Mouse (Mus musculus): ENCODE measurements at regions not wholly inside any gene's neighbourhood (a gene's known extent, or its start where the extent isn't known, plus 50 kb on each side); places are given as distances from the start of the nearest gene placed in this dataset.

DNA sequence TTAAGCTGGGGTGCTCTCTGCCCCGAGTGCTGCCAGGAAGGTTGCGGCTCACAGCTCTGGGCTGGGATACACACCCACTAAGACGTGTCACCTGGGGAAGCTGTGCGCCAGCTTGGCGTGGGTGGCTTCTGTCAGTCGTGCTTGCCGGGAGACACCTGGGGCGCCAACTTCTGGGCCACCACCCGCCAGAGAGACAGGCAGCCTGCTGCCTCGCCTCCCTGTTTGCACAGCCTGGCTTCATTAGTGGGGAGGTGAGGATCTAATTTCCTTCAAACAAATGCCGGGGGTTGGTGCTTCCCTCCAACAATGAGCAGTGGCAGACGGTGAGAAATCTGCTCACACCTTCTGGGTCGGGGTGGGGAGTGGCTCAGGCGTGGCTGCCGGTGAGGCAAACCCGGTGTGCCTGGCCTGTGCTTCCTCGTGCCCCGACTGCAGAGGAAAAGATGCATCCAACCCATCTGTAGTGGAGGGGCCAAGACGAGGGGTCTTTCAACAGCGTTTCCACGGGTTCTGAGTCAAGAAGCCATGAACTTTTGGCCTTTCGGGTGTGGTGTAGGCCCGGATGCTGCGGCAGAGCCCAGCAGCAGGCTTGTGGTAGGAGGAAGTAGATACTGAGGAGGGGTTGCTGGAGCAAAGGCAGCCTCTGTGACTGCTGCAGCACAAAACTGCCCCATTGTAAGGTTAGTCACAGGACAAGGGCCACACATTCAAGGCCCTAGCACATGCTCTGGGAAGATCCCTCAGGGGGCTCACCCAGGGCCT, 140.6 kb downstream of the Tpra1 start:
- Histone ChIP-seq H3K36me3 (ENCODE audit: control insufficient read depth, insufficient read depth) (no peaks in the 10 kb centered on the region), H3K4me2 (ENCODE audit: low read depth, low read length) (no peak overlapping the region), H3K27me3 (ENCODE audit: control insufficient read depth, insufficient read depth, low read depth, low read length) (no peaks in the 10 kb centered on the region), H3K9ac (ENCODE audit: low read depth, low read length) (no peak overlapping the region), H3K4me3 (ENCODE audit: low read depth, low read length) (no peak overlapping the region), H3K9me3 (replicated peaks; ENCODE audit: control insufficient read depth, low read length) (no peaks in the 10 kb centered on the region), H3K27ac (ENCODE audit: low read length) (no peak overlapping the region), H3K4me1 (ENCODE audit: control insufficient read depth, low read depth, low read length) (no peaks in the 10 kb centered on the region)
- 17% methylated on average over 24 of the region's 24 CpGs for WGBS (ENCODE audit: insufficient replicate concordance)
- ATAC-seq (ENCODE audit: low read depth) = no peak

DNA sequence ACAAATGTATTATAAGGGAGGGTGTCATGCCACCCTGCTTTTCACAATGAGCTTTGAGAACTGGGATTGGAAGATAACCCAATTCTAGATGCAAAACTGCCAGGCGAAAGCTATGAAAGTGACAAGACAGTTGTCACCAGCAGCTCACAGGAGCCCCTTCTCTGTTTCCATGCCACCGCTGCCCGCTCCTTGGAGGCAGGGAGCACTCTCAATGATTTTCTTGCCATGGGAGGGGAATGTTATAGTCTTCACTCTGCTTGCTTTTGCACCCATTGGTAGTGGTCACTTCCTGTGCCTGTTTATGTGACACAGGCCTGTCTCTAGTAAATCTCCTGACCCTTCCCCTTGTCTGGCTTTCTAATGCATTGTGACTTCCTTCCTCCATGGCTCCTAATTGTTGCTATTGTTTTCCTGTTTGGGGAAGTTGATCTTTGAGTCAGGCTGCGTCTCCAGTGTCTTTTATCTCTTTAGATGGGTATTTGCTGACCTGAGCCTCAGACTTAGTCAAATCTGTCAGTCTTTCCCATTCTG, 143.4 kb downstream of the Tpra1 start:
- 44% methylated on average over 4 of the region's 4 CpGs for WGBS (ENCODE audit: insufficient replicate concordance)
- no peaks in the 10 kb centered on the region for H3K27me3 ChIP-seq (ENCODE audit: control insufficient read depth, insufficient read depth, low read depth, low read length)
- no peak for ATAC-seq (ENCODE audit: low read depth)

DNA sequence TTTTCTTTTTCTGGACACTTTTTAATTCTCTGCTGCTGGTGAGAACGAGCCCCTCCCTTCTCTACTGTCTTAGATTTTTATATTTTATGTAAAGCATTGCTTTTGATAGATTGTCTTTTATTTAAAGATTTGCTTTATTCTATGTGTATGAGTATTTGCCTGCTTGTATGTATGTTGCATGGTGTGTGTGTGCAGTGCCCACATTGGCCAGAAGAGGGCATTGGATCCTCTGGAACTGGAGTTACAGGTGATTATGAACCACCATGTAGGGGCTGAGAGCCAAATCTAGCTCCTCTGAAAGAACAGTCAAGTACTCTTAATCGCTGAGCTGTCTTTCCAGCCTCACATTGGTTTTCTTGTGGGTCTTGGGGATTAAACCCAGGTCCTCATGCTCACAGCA, 144.4 kb downstream of the Tpra1 start:
- no peaks in the 10 kb centered on the region for H3K4me1 ChIP-seq (ENCODE audit: control insufficient read depth, low read depth, low read length)
- H3K4me2 ChIP-seq (ENCODE audit: low read depth, low read length) = no peak overlapping the region
- H3K36me3 ChIP-seq (ENCODE audit: control insufficient read depth, insufficient read depth) = no peaks in the 10 kb centered on the region
- H3K4me3 ChIP-seq (ENCODE audit: low read depth, low read length) = no peak overlapping the region
- 55% methylated on average over 2 of the region's 2 CpGs for WGBS (ENCODE audit: insufficient replicate concordance)
- H3K27ac ChIP-seq (ENCODE audit: low read length) = no peak overlapping the region
- H3K9me3 ChIP-seq (replicated peaks; ENCODE audit: control insufficient read depth, low read length) = no peaks in the 10 kb centered on the region
- no peak for ATAC-seq (ENCODE audit: low read depth)
- H3K27me3 ChIP-seq (ENCODE audit: control insufficient read depth, insufficient read depth, low read depth, low read length) = no peaks in the 10 kb centered on the region
- H3K9ac ChIP-seq (ENCODE audit: low read depth, low read length) = no peak overlapping the region

More for the DNA sequence above, 143.4 kb downstream of the Tpra1 start:
- Histone ChIP-seq H3K4me1 (ENCODE audit: control insufficient read depth, low read depth, low read length) (no peaks in the 10 kb centered on the region), H3K9ac (ENCODE audit: low read depth, low read length) (no peak overlapping the region), H3K4me3 (ENCODE audit: low read depth, low read length) (no peak overlapping the region), H3K27ac (ENCODE audit: low read length) (no peak overlapping the region), H3K4me2 (ENCODE audit: low read depth, low read length) (no peak overlapping the region), H3K9me3 (replicated peaks; ENCODE audit: control insufficient read depth, low read length) (no peaks in the 10 kb centered on the region), H3K36me3 (ENCODE audit: control insufficient read depth, insufficient read depth) (no peaks in the 10 kb centered on the region)

DNA sequence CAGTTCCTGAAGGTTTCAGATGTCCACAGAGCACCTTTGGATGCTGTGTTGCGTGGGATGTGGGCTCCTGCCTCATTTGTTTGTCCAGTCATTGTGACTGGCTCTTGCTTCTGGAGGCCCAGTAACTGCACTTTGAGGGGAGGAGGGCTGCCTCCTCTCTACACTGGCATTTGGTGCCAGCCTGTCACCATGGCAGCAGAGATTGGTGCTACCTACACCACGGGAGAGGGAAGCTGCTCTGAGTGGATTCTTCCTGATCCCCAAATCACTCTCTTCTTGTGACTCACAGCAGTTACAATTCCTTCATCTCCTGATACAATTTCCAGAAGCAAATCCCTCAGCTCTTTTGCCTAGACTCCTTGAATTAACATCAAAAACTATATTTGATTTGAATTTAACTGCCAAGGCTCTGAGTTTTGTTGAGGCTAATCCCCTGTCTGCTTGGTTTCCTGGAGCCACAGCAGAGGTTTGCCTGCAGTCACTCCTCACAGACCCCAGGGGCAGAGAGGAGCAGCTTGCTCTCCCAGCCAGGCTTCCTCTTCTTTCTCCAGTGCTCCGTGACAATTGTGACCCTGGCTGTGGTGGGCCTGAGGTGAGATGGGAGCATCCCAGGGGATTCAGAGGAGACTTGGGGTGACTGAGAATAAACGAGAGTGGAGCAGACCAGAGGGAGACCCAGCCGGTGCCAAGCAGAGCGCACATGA, 145.7 kb downstream of the Tpra1 start:
- Histone ChIP-seq H3K4me1 (ENCODE audit: control insufficient read depth, low read depth, low read length) (no peaks in the 10 kb centered on the region), H3K36me3 (ENCODE audit: control insufficient read depth, insufficient read depth) (no peaks in the 10 kb centered on the region), H3K27ac (ENCODE audit: low read length) (no peak overlapping the region), H3K9me3 (replicated peaks; ENCODE audit: control insufficient read depth, low read length) (no peaks in the 10 kb centered on the region), H3K4me3 (ENCODE audit: low read depth, low read length) (no peak overlapping the region), H3K27me3 (ENCODE audit: control insufficient read depth, insufficient read depth, low read depth, low read length) (no peaks in the 10 kb centered on the region), H3K4me2 (ENCODE audit: low read depth, low read length) (no peak overlapping the region), H3K9ac (ENCODE audit: low read depth, low read length) (no peak overlapping the region)
- ATAC-seq (ENCODE audit: low read depth) = no peak
- WGBS (ENCODE audit: insufficient replicate concordance) = 32% methylated on average over 6 of the region's 6 CpGs

DNA sequence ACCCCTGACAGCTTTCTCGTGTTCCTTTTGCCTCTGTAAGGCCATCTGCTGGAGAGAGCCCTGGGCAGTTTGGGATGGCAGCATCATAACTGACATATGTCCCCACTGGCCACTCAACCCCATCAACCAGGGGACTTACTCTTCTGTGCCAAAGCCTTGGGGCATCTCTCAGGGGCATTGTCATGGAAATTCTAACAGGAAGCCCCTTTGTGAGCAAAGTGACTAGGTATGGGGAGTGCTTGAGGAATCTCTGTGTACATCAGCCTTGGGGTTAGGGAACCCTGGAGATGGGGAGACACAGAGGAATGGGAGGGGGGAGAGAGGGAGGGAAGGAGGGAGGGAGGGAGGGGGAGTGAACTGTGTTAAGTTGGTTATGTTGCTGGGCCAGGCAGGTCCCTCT, 147.2 kb downstream of the Tpra1 start:
- ATAC-seq (ENCODE audit: low read depth) = no peak
- WGBS (ENCODE audit: insufficient replicate concordance) = 38% methylated on average over 1 of the region's 1 CpGs
- H3K9ac ChIP-seq (ENCODE audit: low read depth, low read length) = no peak overlapping the region

DNA sequence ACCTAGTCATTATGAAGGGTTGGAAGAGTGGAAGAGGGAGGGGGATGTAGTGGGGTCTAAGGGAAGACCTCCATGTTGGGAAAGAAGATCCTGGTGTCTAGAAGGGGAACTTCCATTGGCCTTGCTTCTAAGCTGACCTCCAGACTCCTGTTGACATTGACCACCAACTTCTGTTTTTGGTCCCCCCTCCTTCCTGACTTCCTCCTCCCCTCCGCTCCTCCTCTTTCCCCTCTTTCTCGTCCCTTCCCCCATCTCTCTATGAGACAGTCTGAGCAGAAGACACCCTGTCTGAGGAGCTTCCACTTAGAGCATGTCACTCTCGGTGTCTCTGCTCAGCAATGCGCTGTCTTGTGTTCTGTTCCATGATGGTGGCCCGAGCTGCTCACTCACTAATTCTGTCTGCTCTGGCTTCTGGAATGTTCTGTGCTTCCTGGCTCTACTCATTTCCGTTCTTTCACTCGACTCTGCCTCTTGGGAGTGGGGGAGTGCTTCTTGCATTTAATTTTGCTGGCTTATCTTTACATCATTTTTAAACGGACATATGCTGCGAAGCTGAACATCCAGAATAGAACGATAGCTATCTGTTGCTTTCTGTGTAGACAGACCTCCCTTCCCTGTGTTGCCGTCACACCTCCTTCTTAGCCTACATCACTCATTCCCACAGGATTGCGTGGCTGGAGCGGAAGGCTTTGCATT, 148.7 kb downstream of the Tpra1 start:
- Histone ChIP-seq H3K27me3 (ENCODE audit: control insufficient read depth, insufficient read depth, low read depth, low read length) (no peaks in the 10 kb centered on the region), H3K27ac (ENCODE audit: low read length) (no peak overlapping the region), H3K9ac (ENCODE audit: low read depth, low read length) (no peak overlapping the region), H3K4me3 (ENCODE audit: low read depth, low read length) (no peak overlapping the region), H3K9me3 (replicated peaks; ENCODE audit: control insufficient read depth, low read length) (no peaks in the 10 kb centered on the region), H3K36me3 (ENCODE audit: control insufficient read depth, insufficient read depth) (no peaks in the 10 kb centered on the region), H3K4me1 (ENCODE audit: control insufficient read depth, low read depth, low read length) (no peaks in the 10 kb centered on the region), H3K4me2 (ENCODE audit: low read depth, low read length) (no peak overlapping the region)
- no peak for ATAC-seq (ENCODE audit: low read depth)
- 50% methylated on average over 13 of the region's 13 CpGs for WGBS (ENCODE audit: insufficient replicate concordance)

More for the DNA sequence above, 147.2 kb downstream of the Tpra1 start:
- H3K4me1 ChIP-seq (ENCODE audit: control insufficient read depth, low read depth, low read length) = no peaks in the 10 kb centered on the region
- H3K27me3 ChIP-seq (ENCODE audit: control insufficient read depth, insufficient read depth, low read depth, low read length) = no peaks in the 10 kb centered on the region
- no peaks in the 10 kb centered on the region for H3K36me3 ChIP-seq (ENCODE audit: control insufficient read depth, insufficient read depth)
- no peak overlapping the region for H3K4me3 ChIP-seq (ENCODE audit: low read depth, low read length)
- no peak overlapping the region for H3K27ac ChIP-seq (ENCODE audit: low read length)
- no peak overlapping the region for H3K4me2 ChIP-seq (ENCODE audit: low read depth, low read length)
- no peaks in the 10 kb centered on the region for H3K9me3 ChIP-seq (replicated peaks; ENCODE audit: control insufficient read depth, low read length)

DNA sequence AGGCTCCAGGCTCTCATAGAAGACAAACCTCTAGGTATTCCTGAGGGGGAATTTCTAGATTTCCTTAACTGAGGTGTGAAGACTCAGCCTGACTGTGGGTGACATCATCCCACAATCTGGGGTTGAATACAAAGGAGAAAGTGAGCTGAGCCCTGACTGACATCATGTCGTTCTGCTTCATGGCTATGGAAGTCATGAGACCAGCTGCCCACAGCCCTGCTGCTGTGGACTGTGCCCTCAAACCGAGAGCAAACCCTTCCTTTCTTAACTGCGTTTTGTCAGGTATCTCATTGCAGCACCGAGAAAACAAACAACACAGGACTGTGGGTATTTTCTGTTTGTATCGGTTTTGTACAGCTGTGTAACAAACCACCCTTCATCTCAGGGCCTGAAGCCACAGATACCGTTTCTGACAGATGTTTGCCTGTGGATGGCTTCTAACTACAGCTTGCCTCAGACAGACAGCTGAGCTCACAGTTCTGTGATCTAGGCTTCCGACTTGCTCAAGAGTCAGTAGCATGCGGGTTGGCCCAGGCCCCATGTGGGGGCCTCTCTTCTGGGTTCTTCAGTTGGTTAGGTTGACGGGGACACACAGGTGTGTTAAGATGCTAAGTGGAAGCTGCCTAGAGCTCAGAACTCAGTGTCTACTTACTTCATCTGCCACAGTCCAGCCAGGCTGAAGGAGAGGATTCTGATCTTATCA, 150.9 kb downstream of the Tpra1 start:
- H3K4me1 ChIP-seq (ENCODE audit: control insufficient read depth, low read depth, low read length) = no peaks in the 10 kb centered on the region
- no peak overlapping the region for H3K4me3 ChIP-seq (ENCODE audit: low read depth, low read length)
- H3K9me3 ChIP-seq (replicated peaks; ENCODE audit: control insufficient read depth, low read length) = no peaks in the 10 kb centered on the region
- H3K9ac ChIP-seq (ENCODE audit: low read depth, low read length) = no peak overlapping the region
- no peak overlapping the region for H3K4me2 ChIP-seq (ENCODE audit: low read depth, low read length)
- no peak for ATAC-seq (ENCODE audit: low read depth)
- H3K27me3 ChIP-seq (ENCODE audit: control insufficient read depth, insufficient read depth, low read depth, low read length) = no peaks in the 10 kb centered on the region
- 61% methylated on average over 9 of the region's 9 CpGs for WGBS (ENCODE audit: insufficient replicate concordance)
- H3K36me3 ChIP-seq (ENCODE audit: control insufficient read depth, insufficient read depth) = no peaks in the 10 kb centered on the region
- H3K27ac ChIP-seq (ENCODE audit: low read length) = no peak overlapping the region

DNA sequence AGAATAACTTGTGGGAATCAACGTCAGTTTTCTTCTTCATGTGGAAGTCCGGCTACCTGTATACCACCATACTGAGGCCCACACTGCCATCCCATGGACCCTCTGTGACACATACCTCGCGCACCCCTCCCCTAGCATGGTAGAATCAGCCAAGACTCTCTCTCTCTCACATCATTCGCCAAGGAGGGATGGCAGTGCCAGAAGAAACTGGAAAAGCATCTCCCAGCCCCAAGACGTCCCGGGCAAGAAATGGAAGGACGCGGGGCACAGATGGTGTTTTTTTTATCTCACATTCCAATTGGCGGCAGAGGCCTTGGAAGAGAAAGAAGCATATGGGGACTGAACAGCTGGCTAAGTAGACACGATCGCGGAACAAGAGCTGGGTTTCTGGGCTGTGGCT, 152.0 kb downstream of the Tpra1 start:
- no peaks in the 10 kb centered on the region for H3K4me1 ChIP-seq (ENCODE audit: control insufficient read depth, low read depth, low read length)
- ATAC-seq (ENCODE audit: low read depth) = no peak
- no peaks in the 10 kb centered on the region for H3K9me3 ChIP-seq (replicated peaks; ENCODE audit: control insufficient read depth, low read length)
- no peak overlapping the region for H3K4me2 ChIP-seq (ENCODE audit: low read depth, low read length)
- H3K27ac ChIP-seq (ENCODE audit: low read length) = no peak overlapping the region
- WGBS (ENCODE audit: insufficient replicate concordance) = 76% methylated on average over 13 of the region's 13 CpGs
- no peaks in the 10 kb centered on the region for H3K36me3 ChIP-seq (ENCODE audit: control insufficient read depth, insufficient read depth)
- H3K9ac ChIP-seq (ENCODE audit: low read depth, low read length) = no peak overlapping the region
- H3K27me3 ChIP-seq (ENCODE audit: control insufficient read depth, insufficient read depth, low read depth, low read length) = no peaks in the 10 kb centered on the region
- no peak overlapping the region for H3K4me3 ChIP-seq (ENCODE audit: low read depth, low read length)
